Mouse (Mus musculus) ES-E14 (cell line): ENCODE results near the gene Crlf2. TPM values are rescaled to one million over a fixed set of nuclear protein-coding genes. Genes with fewer than 3 reads are reported as not detected.

Experiments
- DNase-seq: peaks from one replicate; pipeline ENCODE4 v3.0.0-alpha.2; 2013; ENCODE audit warnings: low read depth, low spot score
- H3K27ac ChIP-seq: 2 replicates; pipeline ENCODE4 v1.5.1; 2012; ENCODE audit warnings: low read depth, mild to moderate bottlenecking, low read length, moderate library complexity, mixed read lengths; ENCODE audit not compliant: poor library complexity, insufficient read depth, severe bottlenecking
- H3K36me3 ChIP-seq: 2 replicates; pipeline ENCODE4 v1.6.1; 2012; ENCODE audit warnings: mild to moderate bottlenecking, low read length, moderate library complexity, mixed read lengths; ENCODE audit not compliant: control insufficient read depth, poor library complexity, insufficient read depth, severe bottlenecking
- H3K4me1 ChIP-seq, 2 experiments: fragments of 150-350 bp in 1 of 2; sonication (generic) in 1 of 2; 2 replicates each; pipeline ENCODE4 v1.6.1; 2012; ENCODE audit warnings: low read length in 2 of 2, mild to moderate bottlenecking in 1 of 2, mixed read lengths in 1 of 2; ENCODE audit not compliant: control insufficient read depth in 2 of 2, insufficient read depth in 2 of 2, poor library complexity in 1 of 2
- H3K4me3 ChIP-seq, 2 experiments: fragments of 150-350 bp in 1 of 2; sonication (generic) in 1 of 2; 2 replicates each; pipeline ENCODE4 v1.5.1; 2012; ENCODE audit warnings: low read length in 2 of 2, low read depth in 1 of 2, mild to moderate bottlenecking in 1 of 2, mixed read lengths in 1 of 2; ENCODE audit not compliant: insufficient read depth in 1 of 2, poor library complexity in 1 of 2, severe bottlenecking in 1 of 2
- H3K9ac ChIP-seq: 2 replicates; pipeline ENCODE4 v1.6.1; 2012; ENCODE audit warnings: low read depth, mild to moderate bottlenecking, low read length, mixed read lengths; ENCODE audit not compliant: poor library complexity, insufficient read depth, severe bottlenecking
- H3K9me3 ChIP-seq: fragments of 150-350 bp; sonication (generic); 2 replicates; pipeline ENCODE4 v1.6.1; 2012; ENCODE audit warnings: low read depth, mild to moderate bottlenecking, low read length; ENCODE audit not compliant: control insufficient read depth, insufficient read depth
- HCFC1 ChIP-seq: IDR thresholded peaks from 2 replicates; pipeline ENCODE4 v1.6.1; 2012; ENCODE audit warnings: low read length, inconsistent platforms, borderline replicate concordance; ENCODE audit not compliant: insufficient read depth
- MAFK ChIP-seq: IDR thresholded peaks from 2 replicates; pipeline ENCODE4 v1.6.1; 2014; ENCODE audit warnings: mild to moderate bottlenecking, low read depth, low read length, inconsistent platforms; ENCODE audit not compliant: insufficient read depth
- ZC3H11A ChIP-seq: IDR thresholded peaks from 2 replicates; pipeline ENCODE4 v1.6.1; 2012; ENCODE audit warnings: low read depth, mild to moderate bottlenecking, inconsistent platforms, low read length, borderline replicate concordance
- ZNF384 ChIP-seq: IDR thresholded peaks from 2 replicates; pipeline ENCODE4 v1.6.1; 2012; ENCODE audit warnings: low read depth, low read length, inconsistent platforms
- in situ Hi-C, 2 experiments: fragments of 600-800 bp; cut with MboI; formaldehyde crosslinking; loops; one replicate each; pipeline ENCODE4 v1.15.1; 2025; ENCODE audit warnings: low sequenced_read_pairs in 2 of 2, inconsistent platforms in 1 of 2; ENCODE audit not compliant: unreplicated experiment in 2 of 2
- total RNA-seq: library from RNA; depleted of rRNA; stranded (reverse); fragments of 300-350 nt; gene quantifications from 2 replicates; pipeline ENCODE4 v1.2.3, GENCODE M21; 2012; rRNA removed

Gene Crlf2
- total RNA-seq, 1 experiment: 18.4 TPM

DNA sequence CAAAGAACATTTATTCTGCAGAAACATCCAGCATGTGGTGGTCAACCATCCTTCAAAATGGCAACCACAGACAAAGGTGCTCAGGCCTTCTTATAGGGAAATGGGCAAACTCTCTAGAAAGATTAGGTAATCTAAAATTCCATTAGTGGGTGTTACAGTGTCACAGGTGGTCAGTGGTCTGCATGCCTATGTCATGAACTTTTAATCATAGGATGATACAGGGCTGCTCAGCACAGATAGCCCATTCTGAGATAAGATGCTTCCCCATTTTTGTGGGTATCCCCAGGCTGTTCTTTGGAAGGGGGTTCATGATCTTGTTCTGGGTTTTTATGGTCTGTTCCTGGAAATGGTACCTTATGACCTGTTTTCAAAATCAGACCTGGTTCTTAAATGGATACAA is 49.1 kb downstream of the Crlf2 start:
- Histone ChIP-seq H3K4me1 (no peaks in the 10 kb centered on the region), H3K36me3 (no peaks in the 10 kb centered on the region), H3K9me3 (no peaks in the 10 kb centered on the region), H3K9ac (no peak overlapping the region), H3K4me3 (no peak overlapping the region), H3K27ac (no peak overlapping the region)
- TF ChIP-seq MAFK (no peak), HCFC1 (no peak), ZC3H11A (no peak)
- DNase-seq: no peak
- in situ Hi-C loops: no loop called here

DNA sequence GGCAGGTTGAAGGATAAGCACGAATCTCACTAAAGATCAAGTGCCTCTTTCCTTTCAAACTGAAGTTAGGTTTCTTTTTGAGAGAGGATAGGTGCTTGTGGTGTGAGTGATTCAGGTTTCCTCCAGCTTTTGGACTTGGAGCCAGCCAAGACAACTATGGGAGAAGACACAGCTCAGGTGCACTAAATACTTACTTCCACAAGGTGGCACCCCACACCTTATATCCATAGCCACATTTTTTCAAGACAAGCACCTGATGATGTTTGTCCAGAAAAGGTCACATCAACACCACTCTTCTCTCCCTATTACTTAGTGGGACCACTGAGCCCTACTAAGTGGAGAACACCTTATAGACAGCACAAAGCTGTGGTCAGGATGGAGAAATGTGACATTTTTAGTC is 52.1 kb downstream of the Crlf2 start:
- Histone ChIP-seq H3K9me3 (no peaks in the 10 kb centered on the region), H3K4me1 (no peaks in the 10 kb centered on the region), H3K27ac (no peak overlapping the region), H3K36me3 (no peaks in the 10 kb centered on the region), H3K4me3 (no peak overlapping the region), H3K9ac (no peak overlapping the region)
- peak; percentile 48 for DNase-seq
- in situ Hi-C loops: no loop called here
- TF ChIP-seq ZC3H11A: peak; percentile 83; the same call in 1 of the 2 replicates
- TF ChIP-seq ZNF384: peak; percentile 77
- no peak for TF ChIP-seq HCFC1

Other genes starting within 250 kb of the Crlf2 start
- gene Vmn2r16, start 228.8 kb downstream of the Crlf2 start, total RNA-seq: not detected in 2 replicates
- not detected in 2 replicates for gene Vmn2r17, start 139.3 kb downstream of the Crlf2 start, total RNA-seq
- gene 5430403G16Rik, start 132.0 kb upstream of the Crlf2 start, total RNA-seq: 3.9 and 4.4 TPM in 2 replicates
- gene 4930522L14Rik, start 192.9 kb upstream of the Crlf2 start, total RNA-seq: 11.3 and 11.7 TPM in 2 replicates